Mouse (Mus musculus): Measurements from ENCODE around the gene Cpeb4. TPM values are rescaled to one million over a fixed set of nuclear protein-coding genes. Genes with fewer than 3 reads are reported as not detected.
A peak's percentile ranks its signal among the peaks of the same experiment; 100 is the strongest.

Gene Cpeb4
- polyA plus RNA-seq, 1 experiment from 2014 or later, result 11.3 TPM

DNA sequence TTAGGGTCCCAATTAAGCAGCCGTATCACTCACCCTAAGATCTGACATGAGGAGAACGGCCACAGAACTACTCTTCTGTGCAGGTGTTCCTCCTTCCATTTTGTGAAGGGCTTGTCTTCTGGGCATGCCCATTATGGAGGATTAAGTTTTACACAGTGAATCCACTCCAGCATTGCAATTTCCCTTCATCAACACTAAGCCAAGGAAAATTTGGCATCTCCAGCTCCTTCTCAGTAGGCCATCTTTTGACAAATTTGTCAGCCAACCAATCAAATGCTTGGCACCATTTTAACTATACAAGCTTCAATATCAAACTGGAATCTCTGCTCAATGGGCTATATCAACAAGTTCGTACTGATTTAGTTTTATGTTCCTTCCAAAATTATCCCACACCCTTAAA lies 34.8 kb upstream of the Cpeb4 start:
- Histone ChIP-seq H3K4me3 (ENCODE audit: low read depth, low read length) (no peak overlapping the region), H3K4me2 (replicated peaks; ENCODE audit: low read depth) (no peak overlapping the region), H3K36me3 (ENCODE audit: control insufficient read depth, insufficient read depth) (no peaks in the 10 kb centered on the region), H3K9ac (ENCODE audit: low read depth, low read length) (no peak overlapping the region), H3K27ac (ENCODE audit: low read depth, low read length) (no peak overlapping the region), H3K4me1 (replicated peaks; ENCODE audit: control insufficient read depth, insufficient read depth, low read length) (peaks cover 8% of the 10 kb centered on the region; the same call in 1 of the 2 replicates), H3K27me3 (replicated peaks; ENCODE audit: control insufficient read depth, insufficient read depth, low read length) (no peaks in the 10 kb centered on the region), H3K9me3 (ENCODE audit: control insufficient read depth) (no peaks in the 10 kb centered on the region)
- TF ChIP-seq CTCF (IDR thresholded peaks at IDR 0.05; ENCODE audit: low read depth), result no peak
- 87% methylated on average over 3 of the region's 3 CpGs for WGBS
- ATAC-seq, result no peak

DNA sequence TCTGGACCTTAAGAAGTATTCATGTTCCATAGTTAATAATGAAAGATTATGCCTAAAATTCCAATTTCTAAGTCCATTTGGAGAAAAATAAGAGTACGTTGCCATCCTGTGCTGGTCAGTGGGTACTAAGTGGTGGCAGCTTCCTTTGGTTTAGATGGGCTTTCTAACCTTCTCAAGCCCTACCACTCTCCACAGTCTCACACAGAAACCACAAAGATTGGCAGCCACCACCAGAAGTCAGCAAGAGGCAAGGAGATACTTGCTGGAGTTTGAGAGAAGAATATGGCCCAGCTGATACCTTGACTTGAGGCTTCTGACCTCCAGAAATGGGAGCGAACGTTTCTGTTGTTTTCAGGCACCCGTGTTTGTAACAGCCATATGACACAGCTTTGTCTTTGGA lies 34.3 kb upstream of the Cpeb4 start:
- Histone ChIP-seq H3K9ac (ENCODE audit: low read depth, low read length) (no peak overlapping the region), H3K4me3 (ENCODE audit: low read depth, low read length) (no peak overlapping the region), H3K27ac (ENCODE audit: low read depth, low read length) (no peak overlapping the region), H3K4me2 (replicated peaks; ENCODE audit: low read depth) (no peak overlapping the region), H3K4me1 (replicated peaks; ENCODE audit: control insufficient read depth, insufficient read depth, low read length) (peaks cover 8% of the 10 kb centered on the region; the same call in 1 of the 2 replicates), H3K9me3 (ENCODE audit: control insufficient read depth) (no peaks in the 10 kb centered on the region), H3K27me3 (replicated peaks; ENCODE audit: control insufficient read depth, insufficient read depth, low read length) (no peaks in the 10 kb centered on the region), H3K36me3 (ENCODE audit: control insufficient read depth, insufficient read depth) (no peaks in the 10 kb centered on the region)
- TF ChIP-seq CTCF (IDR thresholded peaks at IDR 0.05; ENCODE audit: low read depth), result no peak
- 90% methylated on average over 4 of the region's 4 CpGs for WGBS
- no peak for ATAC-seq

DNA sequence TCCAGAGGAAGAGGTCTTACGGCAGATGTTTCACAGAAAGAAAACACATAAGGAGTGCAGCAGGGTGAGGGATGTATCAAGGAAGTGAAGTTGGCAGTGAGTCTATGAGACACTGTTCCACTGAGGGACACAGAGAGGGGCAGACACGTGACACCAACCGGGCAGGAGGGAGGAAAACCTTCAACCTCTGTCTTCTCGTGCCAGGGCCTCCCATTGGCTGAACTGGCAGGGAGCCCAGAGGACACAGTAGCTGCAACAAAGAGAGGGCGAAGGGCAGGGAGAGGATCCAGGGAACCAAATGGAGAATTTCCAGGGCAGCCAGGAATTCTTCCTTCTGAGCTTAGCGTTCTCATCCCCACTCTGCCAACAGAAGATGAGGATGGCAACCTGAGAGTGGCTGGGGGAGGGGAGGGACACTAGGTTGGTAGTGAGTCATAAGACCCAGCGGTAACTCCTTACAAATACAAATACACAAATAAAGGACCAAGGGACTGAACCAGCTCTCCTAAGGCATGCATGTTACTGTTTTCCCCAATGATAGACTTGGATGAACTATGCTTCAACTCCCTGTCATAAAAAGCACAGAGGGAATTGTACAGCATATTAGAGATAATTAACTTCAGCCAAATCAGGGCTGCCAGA lies 33.4 kb upstream of the Cpeb4 start:
- peak; percentile 76 for ATAC-seq
- H3K27ac ChIP-seq (ENCODE audit: low read depth, low read length), result peak overlapping the region; percentile 28; the same call in 1 of the 2 replicates
- H3K4me1 ChIP-seq (replicated peaks; ENCODE audit: control insufficient read depth, insufficient read depth, low read length), result peaks cover 10% of the 10 kb centered on the region

DNA sequence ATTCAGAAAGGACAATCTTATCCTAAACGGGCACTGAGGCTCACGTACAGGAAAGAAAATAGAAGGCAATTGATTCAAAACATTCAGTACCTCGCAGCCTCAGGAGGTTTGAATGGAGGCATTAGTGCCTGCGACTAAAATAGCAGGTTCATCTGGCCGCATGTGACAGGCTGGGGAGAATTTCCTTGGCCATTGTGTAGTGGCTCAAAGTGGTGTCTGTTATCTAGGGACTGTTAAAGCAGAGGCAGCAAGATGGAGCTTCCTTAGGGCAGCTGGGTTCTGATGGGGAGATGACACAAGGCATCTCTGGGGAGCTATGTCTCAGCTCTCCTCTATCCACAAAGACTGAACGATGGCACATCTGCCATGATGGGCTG lies 32.9 kb upstream of the Cpeb4 start:
- no peak overlapping the region for H3K4me3 ChIP-seq (ENCODE audit: low read depth, low read length)
- H3K4me2 ChIP-seq (replicated peaks; ENCODE audit: low read depth), result no peak overlapping the region
- H3K4me1 ChIP-seq (replicated peaks; ENCODE audit: control insufficient read depth, insufficient read depth, low read length), result peaks cover 10% of the 10 kb centered on the region
- no peak overlapping the region for H3K27ac ChIP-seq (ENCODE audit: low read depth, low read length)
- no peak for ATAC-seq
- no peak overlapping the region for H3K9ac ChIP-seq (ENCODE audit: low read depth, low read length)
- no peaks in the 10 kb centered on the region for H3K27me3 ChIP-seq (replicated peaks; ENCODE audit: control insufficient read depth, insufficient read depth, low read length)
- no peaks in the 10 kb centered on the region for H3K36me3 ChIP-seq (ENCODE audit: control insufficient read depth, insufficient read depth)
- 61% methylated on average over 6 of the region's 6 CpGs for WGBS
- no peaks in the 10 kb centered on the region for H3K9me3 ChIP-seq (ENCODE audit: control insufficient read depth)
- TF ChIP-seq CTCF (IDR thresholded peaks at IDR 0.05; ENCODE audit: low read depth), result no peak

More for the DNA sequence above, 33.4 kb upstream of the Cpeb4 start:
- Histone ChIP-seq H3K9ac (ENCODE audit: low read depth, low read length) (no peak overlapping the region), H3K36me3 (ENCODE audit: control insufficient read depth, insufficient read depth) (no peaks in the 10 kb centered on the region), H3K9me3 (ENCODE audit: control insufficient read depth) (no peaks in the 10 kb centered on the region), H3K27me3 (replicated peaks; ENCODE audit: control insufficient read depth, insufficient read depth, low read length) (no peaks in the 10 kb centered on the region), H3K4me3 (ENCODE audit: low read depth, low read length) (no peak overlapping the region), H3K4me2 (replicated peaks; ENCODE audit: low read depth) (no peak overlapping the region)
- TF ChIP-seq CTCF (IDR thresholded peaks at IDR 0.05; ENCODE audit: low read depth), result no peak
- 30% methylated on average over 7 of the region's 7 CpGs for WGBS

DNA sequence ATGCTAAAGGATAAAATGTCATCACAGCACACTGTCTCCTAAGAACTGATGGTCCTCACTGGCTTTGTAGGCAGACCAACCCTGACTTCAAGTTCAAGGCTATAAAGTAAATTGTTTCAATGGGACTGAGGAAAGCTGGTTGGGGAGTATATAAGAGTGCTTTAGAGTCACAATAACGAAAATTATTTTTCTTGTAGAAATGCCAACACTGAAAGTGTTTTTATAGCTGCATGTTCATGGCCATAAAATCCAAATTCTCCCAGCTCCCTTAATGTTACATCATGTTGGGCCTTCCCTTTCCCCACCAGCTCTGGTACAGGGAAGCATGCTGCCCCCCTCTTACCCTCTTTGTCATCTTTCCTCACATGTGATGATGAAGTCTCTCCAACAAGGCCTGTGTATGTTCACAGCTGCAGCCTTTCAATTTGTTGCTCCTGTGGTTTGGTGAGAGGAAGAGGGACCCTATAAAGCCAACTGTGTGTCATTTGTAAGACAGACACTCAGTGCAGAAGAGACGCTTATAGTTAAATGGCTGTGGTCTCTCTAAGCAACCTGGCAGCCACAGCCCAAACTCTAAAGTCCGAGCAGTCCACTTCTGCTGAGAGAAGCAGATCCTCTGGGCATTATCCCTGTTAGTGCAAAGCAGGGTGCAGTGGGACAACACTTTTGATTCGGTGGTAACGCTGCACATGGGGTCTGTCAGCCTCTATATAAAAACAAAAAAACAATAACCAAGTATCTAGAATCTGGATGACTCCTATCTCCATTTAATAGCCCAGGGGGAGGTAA lies 29.6 kb upstream of the Cpeb4 start:
- Histone ChIP-seq H3K4me2 (replicated peaks; ENCODE audit: low read depth) (no peak overlapping the region), H3K4me1 (replicated peaks; ENCODE audit: control insufficient read depth, insufficient read depth, low read length) (peaks cover 10% of the 10 kb centered on the region), H3K27me3 (replicated peaks; ENCODE audit: control insufficient read depth, insufficient read depth, low read length) (no peaks in the 10 kb centered on the region), H3K4me3 (ENCODE audit: low read depth, low read length) (no peak overlapping the region), H3K27ac (ENCODE audit: low read depth, low read length) (no peak overlapping the region; the same call in 1 of the 2 replicates), H3K9ac (ENCODE audit: low read depth, low read length) (no peak overlapping the region), H3K36me3 (ENCODE audit: control insufficient read depth, insufficient read depth) (no peaks in the 10 kb centered on the region), H3K9me3 (ENCODE audit: control insufficient read depth) (no peaks in the 10 kb centered on the region)
- ATAC-seq, result no peak
- no peak for TF ChIP-seq CTCF (IDR thresholded peaks at IDR 0.05; ENCODE audit: low read depth)
- WGBS, result 79% methylated on average over 5 of the region's 5 CpGs

DNA sequence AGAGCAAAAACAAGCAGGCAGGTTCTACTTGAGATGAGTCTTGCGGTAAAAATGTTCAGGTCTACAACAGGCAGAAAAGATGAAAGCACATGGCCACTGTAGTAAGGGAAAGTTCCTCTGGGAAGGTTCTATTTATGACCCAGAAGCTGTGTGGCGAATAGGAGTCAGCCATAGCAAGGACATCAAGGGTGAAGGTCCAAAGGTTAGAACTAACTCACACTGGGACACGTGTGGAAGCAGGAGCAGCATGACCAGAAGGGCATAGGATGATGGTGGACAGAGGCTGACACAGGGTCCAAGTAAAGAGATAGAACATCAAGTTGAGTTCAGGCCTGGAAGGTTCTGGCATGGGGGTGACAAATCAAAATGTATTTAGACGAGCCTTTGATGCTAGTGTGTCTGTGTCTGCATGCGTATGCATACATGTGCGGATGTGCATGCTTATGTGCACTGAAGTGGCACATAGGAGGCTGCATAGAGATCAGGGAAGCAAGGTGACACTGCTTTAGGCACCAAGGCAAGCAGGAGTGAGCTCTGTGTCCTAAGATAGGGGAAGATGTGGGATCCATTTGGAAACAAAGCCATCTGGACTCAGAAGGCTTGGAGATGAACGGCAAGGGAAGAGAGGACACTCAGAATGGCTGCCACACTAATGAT lies 28.7 kb upstream of the Cpeb4 start:
- Histone ChIP-seq H3K36me3 (ENCODE audit: control insufficient read depth, insufficient read depth) (no peaks in the 10 kb centered on the region), H3K27ac (ENCODE audit: low read depth, low read length) (peak overlapping the region; percentile 21; the same call in 1 of the 2 replicates), H3K27me3 (replicated peaks; ENCODE audit: control insufficient read depth, insufficient read depth, low read length) (no peaks in the 10 kb centered on the region), H3K4me2 (replicated peaks; ENCODE audit: low read depth) (no peak overlapping the region), H3K4me1 (replicated peaks; ENCODE audit: control insufficient read depth, insufficient read depth, low read length) (peaks cover 9% of the 10 kb centered on the region), H3K9ac (ENCODE audit: low read depth, low read length) (no peak overlapping the region), H3K4me3 (ENCODE audit: low read depth, low read length) (no peak overlapping the region), H3K9me3 (ENCODE audit: control insufficient read depth) (no peaks in the 10 kb centered on the region)
- WGBS, result 66% methylated on average over 7 of the region's 7 CpGs
- no peak for TF ChIP-seq CTCF (IDR thresholded peaks at IDR 0.05; ENCODE audit: low read depth)
- ATAC-seq, result peak; percentile 79

Measured in intestine, postnatal 0 days (tissue).